ENCODE assay signal across 17 mouse cellular contexts in genomic region chr3:101170037-101171019, GRCm38 (mm10).
A peak's percentile ranks its signal among the peaks of the same experiment; 100 is the strongest.
DNase-seq lines count a peak whose midpoint lies in the region; ATAC-seq and TF ChIP-seq lines count a peak whose summit lies in the region.
"Had no signal": no experiment of that assay in that cellular context is flagged by ENCODE, and none has a peak within 500 bp of the region (broad histone marks: within the 10 kb centered on the region; RNA-seq: fewer than 3 reads in every experiment).

No protein-coding gene starts in this region.

- no peaks in the 10 kb centered on the region for H3K9me3 ChIP-seq in kidney, embryonic 14.5 days (ENCODE audit: control insufficient read depth, low read length)
- no peaks in the 10 kb centered on the region for H3K9me3 ChIP-seq in neural tube, embryonic 15.5 days (replicated peaks)
- H3K9me3 ChIP-seq in limb, embryonic 12.5 days = no peaks in the 10 kb centered on the region
- H3K9me3 ChIP-seq: forebrain, embryonic 10.5 days; hindbrain, embryonic 10.5 days; liver, embryonic 12.5 days had no signal

- peak; percentile 5 for DNase-seq in kidney, adult 2 months
- peak; percentile 43 for DNase-seq in neural tube, embryonic 10.5 days (ENCODE audit: extremely low spot score, low spot score)
- DNase-seq in embryo, embryonic 9.5 days (ENCODE audit: extremely low spot score) = peak; percentile 19
- no peak for DNase-seq in adrenal gland, postnatal 14 days
- DNase-seq: cerebellum, adult 8-10 months; gastrocnemius, postnatal 36 days; kidney, adult 18-20 months; midbrain, embryonic 14.5 days had no signal

- no peak for TF ChIP-seq POLR2A in kidney, adult 2 months (IDR thresholded peaks at IDR 0.05; ENCODE audit: low read depth, low read length)

- no peak overlapping the region for H3K9ac ChIP-seq in kidney, embryonic 14.5 days (ENCODE audit: low read depth, low read length)
- no peak overlapping the region for H3K9ac ChIP-seq in neural tube, embryonic 15.5 days (replicated peaks)
- no peak overlapping the region for H3K9ac ChIP-seq in limb, embryonic 12.5 days (replicated peaks)
- H3K9ac ChIP-seq: liver, embryonic 12.5 days had no signal

- H3K27me3 ChIP-seq in kidney, adult 2 months (replicated peaks; ENCODE audit: control insufficient read depth, insufficient read depth, low read length) = no peaks in the 10 kb centered on the region
- no peaks in the 10 kb centered on the region for H3K27me3 ChIP-seq in kidney, embryonic 14.5 days (ENCODE audit: control insufficient read depth, insufficient read depth, low read length)
- H3K27me3 ChIP-seq in neural tube, embryonic 15.5 days (replicated peaks) = no peaks in the 10 kb centered on the region
- H3K27me3 ChIP-seq in limb, embryonic 12.5 days = no peaks in the 10 kb centered on the region
- H3K27me3 ChIP-seq: liver, embryonic 12.5 days had no signal

- no peaks in the 10 kb centered on the region for H3K4me1 ChIP-seq in kidney, adult 2 months (ENCODE audit: control insufficient read depth, insufficient read depth, low read length)
- H3K4me1 ChIP-seq in kidney, embryonic 14.5 days (ENCODE audit: control insufficient read depth, insufficient read depth, low read length) = no peaks in the 10 kb centered on the region
- H3K4me1 ChIP-seq in neural tube, embryonic 15.5 days = no peaks in the 10 kb centered on the region
- H3K4me1 ChIP-seq in limb, embryonic 12.5 days (replicated peaks) = peaks cover 14% of the 10 kb centered on the region; the same call in 1 of the 2 replicates
- H3K4me1 ChIP-seq: liver, embryonic 12.5 days had no signal

- no peak for ATAC-seq in kidney, embryonic 14.5 days (ENCODE audit: low FRiP score, low TSS enrichment)
- ATAC-seq in neural tube, embryonic 15.5 days (ENCODE audit: low FRiP score) = no peak
- no peak; the same call in 1 of the 2 replicates for ATAC-seq in limb, embryonic 12.5 days (ENCODE audit: insufficient number of reproducible peaks, insufficient read depth, low FRiP score, low TSS enrichment, low read depth)
- no peak for ATAC-seq in inflammation-experienced regulatory T-cells, adult 6 months
- ATAC-seq: hindbrain, postnatal 0 days; liver, embryonic 12.5 days; lung, postnatal 0 days had no signal

- H3K27ac ChIP-seq in kidney, adult 2 months (ENCODE audit: insufficient read depth, low read depth, low read length) = no peak overlapping the region
- no peak overlapping the region for H3K27ac ChIP-seq in kidney, embryonic 14.5 days (ENCODE audit: low read depth, low read length)
- H3K27ac ChIP-seq in neural tube, embryonic 15.5 days (replicated peaks) = no peak overlapping the region
- H3K27ac ChIP-seq in limb, embryonic 12.5 days = peak overlapping the region; percentile 69; the same call in 1 of the 2 replicates
- H3K27ac ChIP-seq: forebrain, embryonic 10.5 days; hindbrain, embryonic 10.5 days; hindbrain, postnatal 0 days; liver, embryonic 12.5 days had no signal

- no peaks in the 10 kb centered on the region for H3K36me3 ChIP-seq in kidney, adult 2 months (ENCODE audit: control insufficient read depth, insufficient read depth, low read length)
- H3K36me3 ChIP-seq in kidney, embryonic 14.5 days (ENCODE audit: control insufficient read depth, insufficient read depth, low read length) = no peaks in the 10 kb centered on the region
- no peaks in the 10 kb centered on the region for H3K36me3 ChIP-seq in neural tube, embryonic 15.5 days
- no peaks in the 10 kb centered on the region for H3K36me3 ChIP-seq in limb, embryonic 12.5 days
- H3K36me3 ChIP-seq: forebrain, embryonic 10.5 days; hindbrain, embryonic 10.5 days; liver, embryonic 12.5 days had no signal

- no peak overlapping the region for H3K4me2 ChIP-seq in kidney, embryonic 14.5 days (replicated peaks; ENCODE audit: low read depth, low read length)
- H3K4me2 ChIP-seq in neural tube, embryonic 15.5 days = no peak overlapping the region
- H3K4me2 ChIP-seq in limb, embryonic 12.5 days = no peak overlapping the region
- H3K4me2 ChIP-seq: liver, embryonic 12.5 days had no signal

- TF ChIP-seq CTCF in kidney, adult 2 months (conservative IDR thresholded peaks at IDR 0.05; ENCODE audit: insufficient read depth, insufficient read length, low read depth, low read length) = no peak

- H3K4me3 ChIP-seq in kidney, adult 2 months (ENCODE audit: insufficient read depth, low read depth, low read length) = no peak overlapping the region
- no peak overlapping the region for H3K4me3 ChIP-seq in kidney, embryonic 14.5 days (ENCODE audit: low read length)
- H3K4me3 ChIP-seq in neural tube, embryonic 15.5 days (replicated peaks) = no peak overlapping the region
- no peak overlapping the region for H3K4me3 ChIP-seq in limb, embryonic 12.5 days (replicated peaks)
- H3K4me3 ChIP-seq: forebrain, embryonic 10.5 days; hindbrain, embryonic 10.5 days; liver, embryonic 12.5 days had no signal

- WGBS in kidney, adult 2 months = 76% methylated on average over 15 of the region's 15 CpGs
- WGBS in kidney, embryonic 14.5 days = 66% methylated on average over 15 of the region's 15 CpGs
- 89% methylated on average over 15 of the region's 15 CpGs for WGBS in neural tube, embryonic 15.5 days
- 55% methylated on average over 15 of the region's 15 CpGs for WGBS in limb, embryonic 12.5 days
